Mouse (Mus musculus) limb, embryonic 14.5 days (tissue): ENCODE data around the gene Rpl36a-ps1. TPM values are rescaled to one million over a fixed set of nuclear protein-coding genes. Genes with fewer than 3 reads are reported as not detected.
A peak's percentile ranks its signal among the peaks of the same experiment; 100 is the strongest.

Experiments
- ATAC-seq: fragments of 200-750 bp; cut with Nextera tagmentation; 2 replicates; pipeline ENCODE4 v1.8.0; 2017; ENCODE audit warnings: low read depth, moderate number of reproducible peaks, moderate TSS enrichment; ENCODE audit not compliant: low FRiP score
- DNase-seq: peaks from one replicate; pipeline ENCODE4 v3.0.0-alpha.2; 2015; ENCODE audit warnings: low spot score
- H3K27ac ChIP-seq: fragments of 300-500 bp; sonication (generic); replicated peaks from 2 replicates; pipeline ENCODE4 v1.5.1; 2014; ENCODE audit warnings: low read depth, mild to moderate bottlenecking, low read length, moderate library complexity, mixed read lengths
- H3K27me3 ChIP-seq: fragments of 300-500 bp; sonication (generic); 2 replicates; pipeline ENCODE4 v1.6.1; 2014; ENCODE audit warnings: low read length, mixed read lengths; ENCODE audit not compliant: control insufficient read depth, insufficient read depth
- H3K36me3 ChIP-seq: fragments of 300-500 bp; sonication (generic); 2 replicates; pipeline ENCODE4 v1.6.1; 2014; ENCODE audit warnings: mild to moderate bottlenecking, low read length, moderate library complexity, mixed read lengths; ENCODE audit not compliant: control insufficient read depth, insufficient read depth
- H3K4me1 ChIP-seq: fragments of 300-500 bp; sonication (generic); 2 replicates; pipeline ENCODE4 v1.6.1; 2014; ENCODE audit warnings: antibody characterized with exemption, low read length, mixed read lengths; ENCODE audit not compliant: control insufficient read depth, insufficient read depth
- H3K4me2 ChIP-seq: fragments of 300-500 bp; sonication (generic); replicated peaks from 2 replicates; pipeline ENCODE4 v1.6.1; 2014; ENCODE audit warnings: low read depth, mild to moderate bottlenecking, low read length, moderate library complexity; ENCODE audit not compliant: severe bottlenecking
- H3K4me3 ChIP-seq: fragments of 300-500 bp; sonication (generic); replicated peaks from 2 replicates; pipeline ENCODE4 v1.5.1; 2014; ENCODE audit warnings: low read length
- H3K9ac ChIP-seq: fragments of 300-500 bp; sonication (generic); 2 replicates; pipeline ENCODE4 v1.6.1; 2014; ENCODE audit warnings: mild to moderate bottlenecking, low read depth, low read length, moderate library complexity; ENCODE audit not compliant: severe bottlenecking
- H3K9me3 ChIP-seq: fragments of 300-500 bp; sonication (generic); 2 replicates; pipeline ENCODE4 v1.6.1; 2016; ENCODE audit warnings: low read length; ENCODE audit not compliant: control insufficient read depth
- POLR2A ChIP-seq: fragments of 200-500 bp; IDR thresholded peaks from 2 replicates; pipeline ENCODE4 v1.8.0; 2012; ENCODE audit warnings: inconsistent platforms, mild to moderate bottlenecking, moderate library complexity, borderline replicate concordance; ENCODE audit not compliant: insufficient read depth, insufficient read length; ENCODE audit errors: extremely low read depth
- WGBS: fragments of 180-500 bp; shearing (Covaris S2); extraction: QIAGEN DNeasy Blood & Tissue Kit; methylation state at CpG from one replicate; pipeline ENCODE4 v1.1.7; 2014; 5-methylcytosine and 5-hydroxymethylcytosine counted together
- polyA plus RNA-seq, 2 experiments: library from polyadenylated mRNA; depleted of rRNA in 1 of 2; stranded (reverse) in 1 of 2; unstranded in 1 of 2; fragments of >200 nt; fragmentation: Nextera tagmentation in 1 of 2; extraction: Ambion mirVana in 1 of 2; gene quantifications; 2 replicates each; pipeline versions ENCODE4 v1.2.1 to v1.2.3; 2012 to 2014

Gene Rpl36a-ps1
- polyA plus RNA-seq, 2 experiments = 3.7 to 5.4 TPM

- Histone ChIP-seq H3K4me2 (no peak overlapping the region), H3K4me3 (no peak overlapping the region), H3K9me3 (no peaks in the 10 kb centered on the region), H3K36me3 (no peaks in the 10 kb centered on the region), H3K27ac (no peak overlapping the region), H3K9ac (no peak overlapping the region), H3K27me3 (no peaks in the 10 kb centered on the region), H3K4me1 (peaks cover 3% of the 10 kb centered on the region)
- no peak for ATAC-seq
- WGBS = 13% methylated on average over 3 of the region's 3 CpGs
- DNase-seq = no peak
- no peak for TF ChIP-seq POLR2A
Measured at GRCm38 (mm10) chr14:98989818-98990217, 4.3 kb downstream of the Rpl36a-ps1 start.

- Histone ChIP-seq H3K9ac (no peak overlapping the region), H3K4me2 (0 out of 2 replicates have a peak overlapping the region, but pooled peaks have one; percentile 13), H3K4me3 (no peak overlapping the region), H3K4me1 (peaks cover 8% of the 10 kb centered on the region), H3K27me3 (no peaks in the 10 kb centered on the region; the same call in 1 of the 2 replicates), H3K9me3 (no peaks in the 10 kb centered on the region), H3K36me3 (no peaks in the 10 kb centered on the region), H3K27ac (no peak overlapping the region)
- ATAC-seq (peak; percentile 44), DNase-seq (peak; percentile 21)
- 14% methylated on average over 4 of the region's 4 CpGs for WGBS
- no peak for TF ChIP-seq POLR2A
Measured at GRCm38 (mm10) chr14:98971921-98972320, 22.2 kb downstream of the Rpl36a-ps1 start.

GRCm38 (mm10) chr14:98958978-98959658 lies 35.0 kb downstream of the Rpl36a-ps1 start:
- no peak overlapping the region for H3K9ac ChIP-seq
- no peaks in the 10 kb centered on the region for H3K4me1 ChIP-seq
- WGBS = 77% methylated on average over 17 of the region's 17 CpGs
- no peak overlapping the region for H3K4me2 ChIP-seq
- TF ChIP-seq POLR2A = no peak
- H3K9me3 ChIP-seq = no peaks in the 10 kb centered on the region
- ATAC-seq (no peak), DNase-seq (no peak)
- H3K27me3 ChIP-seq = no peaks in the 10 kb centered on the region
- H3K36me3 ChIP-seq = no peaks in the 10 kb centered on the region
- H3K27ac ChIP-seq = no peak overlapping the region
- H3K4me3 ChIP-seq = no peak overlapping the region

- ATAC-seq (no peak), DNase-seq (no peak)
- no peak overlapping the region for H3K9ac ChIP-seq
- no peak overlapping the region for H3K4me3 ChIP-seq
- H3K4me2 ChIP-seq = no peak overlapping the region
- H3K27me3 ChIP-seq = no peaks in the 10 kb centered on the region
- WGBS = 93% methylated on average over 9 of the region's 9 CpGs
- no peaks in the 10 kb centered on the region for H3K36me3 ChIP-seq
- H3K9me3 ChIP-seq = no peaks in the 10 kb centered on the region
- H3K27ac ChIP-seq = no peak overlapping the region
- TF ChIP-seq POLR2A = no peak
- H3K4me1 ChIP-seq = no peaks in the 10 kb centered on the region
Measured at GRCm38 (mm10) chr14:98956788-98957187, 37.3 kb downstream of the Rpl36a-ps1 start.

GRCm38 (mm10) chr14:98952441-98952840 lies 41.7 kb downstream of the Rpl36a-ps1 start:
- DNase-seq = no peak
- WGBS = 91% methylated on average over 7 of the region's 7 CpGs

More at GRCm38 (mm10) chr14:98952441-98952840, 41.7 kb downstream of the Rpl36a-ps1 start:
- Histone ChIP-seq H3K4me1 (no peaks in the 10 kb centered on the region), H3K27me3 (no peaks in the 10 kb centered on the region), H3K9ac (no peak overlapping the region), H3K27ac (no peak overlapping the region), H3K4me2 (no peak overlapping the region), H3K36me3 (no peaks in the 10 kb centered on the region), H3K4me3 (no peak overlapping the region), H3K9me3 (no peaks in the 10 kb centered on the region)
- no peak for ATAC-seq
- no peak for TF ChIP-seq POLR2A
